Mouse (Mus musculus): ENCODE data around the gene Cd200r3.

- TF ChIP-seq MAX (IDR thresholded peaks at IDR 0.05) (no peak), CTCF (IDR thresholded peaks at IDR 0.05; ENCODE audit: control insufficient read depth, insufficient read depth, insufficient read length) (no peak), CEBPB (IDR thresholded peaks at IDR 0.05; ENCODE audit: low read depth) (no peak), MYOG (IDR thresholded peaks at IDR 0.05; ENCODE audit: control insufficient read depth, extremely low read depth, insufficient read length) (no peak), USF1 (IDR thresholded peaks at IDR 0.05; ENCODE audit: low read depth) (no peak), MYOD1 (IDR thresholded peaks at IDR 0.05; ENCODE audit: control insufficient read depth, insufficient read length, low read depth) (no peak)
These were observed 21.3 kb downstream of the Cd200r3 start for GRCm38 (mm10) chr16:44964526-44965374.

Data from C2C12 (cell line).